Mouse (Mus musculus): ENCODE data around the gene Gpr25. TPM values are rescaled to one million over a fixed set of nuclear protein-coding genes. Genes with fewer than 3 reads are reported as not detected.

Gpr25 gene
- polyA plus RNA-seq, 1 experiment from 2014 or later = not detected

- peak; percentile 1; the same call in 1 of the 2 replicates for ATAC-seq (ENCODE audit: low FRiP score, low TSS enrichment)
These were observed 32.8 kb downstream of the Gpr25 start for GRCm38 (mm10) chr1:136227870-136228269.

GRCm38 (mm10) chr1:136226626-136227025, 34.0 kb downstream of the Gpr25 start:
- Histone ChIP-seq H3K9ac (replicated peaks; ENCODE audit: low read length) (no peak overlapping the region), H3K36me3 (ENCODE audit: insufficient read depth, low read length) (peaks cover 9% of the 10 kb centered on the region; the same call in 1 of the 2 replicates), H3K4me3 (ENCODE audit: low read length) (no peak overlapping the region), H3K27me3 (ENCODE audit: insufficient read depth, low read length) (no peaks in the 10 kb centered on the region), H3K4me2 (replicated peaks; ENCODE audit: low read depth, low read length) (no peak overlapping the region), H3K9me3 (ENCODE audit: low read length) (no peaks in the 10 kb centered on the region), H3K4me1 (ENCODE audit: insufficient read depth, low read length) (peaks cover 44% of the 10 kb centered on the region), H3K27ac (ENCODE audit: low read length) (no peak overlapping the region)
- WGBS = 73% methylated on average over 8 of the region's 8 CpGs
- ATAC-seq (ENCODE audit: low FRiP score, low TSS enrichment) = no peak

More at GRCm38 (mm10) chr1:136227870-136228269, 32.8 kb downstream of the Gpr25 start:
- Histone ChIP-seq H3K27me3 (ENCODE audit: insufficient read depth, low read length) (no peaks in the 10 kb centered on the region), H3K9me3 (ENCODE audit: low read length) (no peaks in the 10 kb centered on the region), H3K9ac (replicated peaks; ENCODE audit: low read length) (no peak overlapping the region), H3K27ac (ENCODE audit: low read length) (peak overlapping the region; percentile 85; the same call in 1 of the 2 replicates), H3K36me3 (ENCODE audit: insufficient read depth, low read length) (peaks cover 9% of the 10 kb centered on the region; the same call in 1 of the 2 replicates), H3K4me3 (ENCODE audit: low read length) (no peak overlapping the region), H3K4me2 (replicated peaks; ENCODE audit: low read depth, low read length) (peak overlapping the region; percentile 87), H3K4me1 (ENCODE audit: insufficient read depth, low read length) (peaks cover 47% of the 10 kb centered on the region)
- WGBS = 66% methylated on average over 4 of the region's 4 CpGs

GRCm38 (mm10) chr1:136225846-136226245, 34.8 kb downstream of the Gpr25 start:
- no peak for ATAC-seq (ENCODE audit: low FRiP score, low TSS enrichment)
- Histone ChIP-seq H3K4me2 (replicated peaks; ENCODE audit: low read depth, low read length) (no peak overlapping the region), H3K9ac (replicated peaks; ENCODE audit: low read length) (no peak overlapping the region), H3K27ac (ENCODE audit: low read length) (no peak overlapping the region), H3K27me3 (ENCODE audit: insufficient read depth, low read length) (no peaks in the 10 kb centered on the region), H3K4me1 (ENCODE audit: insufficient read depth, low read length) (peaks cover 36% of the 10 kb centered on the region), H3K9me3 (ENCODE audit: low read length) (no peaks in the 10 kb centered on the region), H3K36me3 (ENCODE audit: insufficient read depth, low read length) (peaks cover 9% of the 10 kb centered on the region; the same call in 1 of the 2 replicates), H3K4me3 (ENCODE audit: low read length) (no peak overlapping the region)
- WGBS = 88% methylated on average over 8 of the region's 8 CpGs

GRCm38 (mm10) chr1:136223758-136224342, 36.8 kb downstream of the Gpr25 start:
- ATAC-seq (ENCODE audit: low FRiP score, low TSS enrichment) = no peak
- H3K36me3 ChIP-seq (ENCODE audit: insufficient read depth, low read length) = peaks cover 15% of the 10 kb centered on the region
- WGBS = 89% methylated on average over 10 of the region's 10 CpGs
- H3K4me1 ChIP-seq (ENCODE audit: insufficient read depth, low read length) = peaks cover 18% of the 10 kb centered on the region
- no peaks in the 10 kb centered on the region for H3K9me3 ChIP-seq (ENCODE audit: low read length)
- H3K9ac ChIP-seq (replicated peaks; ENCODE audit: low read length) = no peak overlapping the region
- no peak overlapping the region for H3K4me2 ChIP-seq (replicated peaks; ENCODE audit: low read depth, low read length)
- no peaks in the 10 kb centered on the region for H3K27me3 ChIP-seq (ENCODE audit: insufficient read depth, low read length)
- no peak overlapping the region for H3K4me3 ChIP-seq (ENCODE audit: low read length)
- no peak overlapping the region for H3K27ac ChIP-seq (ENCODE audit: low read length)

- Histone ChIP-seq H3K9ac (replicated peaks; ENCODE audit: low read length) (no peak overlapping the region), H3K27ac (ENCODE audit: low read length) (no peak overlapping the region), H3K4me1 (ENCODE audit: insufficient read depth, low read length) (peaks cover 3% of the 10 kb centered on the region), H3K4me2 (replicated peaks; ENCODE audit: low read depth, low read length) (no peak overlapping the region), H3K27me3 (ENCODE audit: insufficient read depth, low read length) (no peaks in the 10 kb centered on the region), H3K9me3 (ENCODE audit: low read length) (no peaks in the 10 kb centered on the region), H3K36me3 (ENCODE audit: insufficient read depth, low read length) (peaks cover 19% of the 10 kb centered on the region), H3K4me3 (ENCODE audit: low read length) (no peak overlapping the region)
- no peak for ATAC-seq (ENCODE audit: low FRiP score, low TSS enrichment)
- 78% methylated on average over 10 of the region's 10 CpGs for WGBS
These were observed 38.3 kb downstream of the Gpr25 start for GRCm38 (mm10) chr1:136222386-136222785.

GRCm38 (mm10) chr1:136220037-136220871, 40.4 kb downstream of the Gpr25 start:
- Histone ChIP-seq H3K4me3 (ENCODE audit: low read length) (no peak overlapping the region), H3K36me3 (ENCODE audit: insufficient read depth, low read length) (peaks cover 24% of the 10 kb centered on the region), H3K4me1 (ENCODE audit: insufficient read depth, low read length) (no peaks in the 10 kb centered on the region), H3K9ac (replicated peaks; ENCODE audit: low read length) (no peak overlapping the region), H3K27ac (ENCODE audit: low read length) (peak overlapping the region; percentile 58), H3K27me3 (ENCODE audit: insufficient read depth, low read length) (no peaks in the 10 kb centered on the region), H3K9me3 (ENCODE audit: low read length) (no peaks in the 10 kb centered on the region), H3K4me2 (replicated peaks; ENCODE audit: low read depth, low read length) (no peak overlapping the region)
- 56% methylated on average over 10 of the region's 10 CpGs for WGBS
- peak; percentile 80 for ATAC-seq (ENCODE audit: low FRiP score, low TSS enrichment)

GRCm38 (mm10) chr1:136214304-136214703, 46.4 kb downstream of the Gpr25 start:
- H3K27ac ChIP-seq (ENCODE audit: low read length) = no peak overlapping the region
- H3K36me3 ChIP-seq (ENCODE audit: insufficient read depth, low read length) = peaks cover 20% of the 10 kb centered on the region
- no peak for ATAC-seq (ENCODE audit: low FRiP score, low TSS enrichment)
- H3K4me1 ChIP-seq (ENCODE audit: insufficient read depth, low read length) = no peaks in the 10 kb centered on the region
- H3K4me3 ChIP-seq (ENCODE audit: low read length) = no peak overlapping the region
- 78% methylated on average over 15 of the region's 15 CpGs for WGBS
- H3K9me3 ChIP-seq (ENCODE audit: low read length) = no peaks in the 10 kb centered on the region
- no peaks in the 10 kb centered on the region for H3K27me3 ChIP-seq (ENCODE audit: insufficient read depth, low read length)
- no peak overlapping the region for H3K9ac ChIP-seq (replicated peaks; ENCODE audit: low read length)
- no peak overlapping the region for H3K4me2 ChIP-seq (replicated peaks; ENCODE audit: low read depth, low read length)

GRCm38 (mm10) chr1:136212803-136213202, 47.9 kb downstream of the Gpr25 start, which contains the start of gene Mroh3:
Gene Mroh3 (minus strand): TSS chr1:136212828.
- no peak for ATAC-seq (ENCODE audit: low FRiP score, low TSS enrichment)
- 57% methylated on average over 3 of the region's 3 CpGs for WGBS
- Histone ChIP-seq H3K36me3 (ENCODE audit: insufficient read depth, low read length) (peaks cover 18% of the 10 kb centered on the region), H3K9ac (replicated peaks; ENCODE audit: low read length) (no peak within 1 kb of the TSS), H3K4me1 (ENCODE audit: insufficient read depth, low read length) (no peaks in the 10 kb centered on the region), H3K9me3 (ENCODE audit: low read length) (no peaks in the 10 kb centered on the region), H3K27ac (ENCODE audit: low read length) (no peak within 1 kb of the TSS), H3K4me2 (replicated peaks; ENCODE audit: low read depth, low read length) (no peak within 1 kb of the TSS), H3K4me3 (ENCODE audit: low read length) (no peak within 1 kb of the TSS), H3K27me3 (ENCODE audit: insufficient read depth, low read length) (no peaks in the 10 kb centered on the region)

All from kidney, embryonic 16.5 days (tissue).